Mouse (Mus musculus) ES-Bruce4 (cell line): Measurements from ENCODE around the gene Kcnc3.

Source experiments
- EP300 ChIP-seq: IDR thresholded peaks from 2 replicates; pipeline ENCODE4 v1.6.1; 2011; ENCODE audit warnings: low read depth, low read length; ENCODE audit not compliant: insufficient read depth
- POLR2A ChIP-seq: IDR thresholded peaks from one replicate; pipeline ENCODE4 v1.8.1; 2011; ENCODE audit warnings: low read length; ENCODE audit not compliant: insufficient read depth

DNA sequence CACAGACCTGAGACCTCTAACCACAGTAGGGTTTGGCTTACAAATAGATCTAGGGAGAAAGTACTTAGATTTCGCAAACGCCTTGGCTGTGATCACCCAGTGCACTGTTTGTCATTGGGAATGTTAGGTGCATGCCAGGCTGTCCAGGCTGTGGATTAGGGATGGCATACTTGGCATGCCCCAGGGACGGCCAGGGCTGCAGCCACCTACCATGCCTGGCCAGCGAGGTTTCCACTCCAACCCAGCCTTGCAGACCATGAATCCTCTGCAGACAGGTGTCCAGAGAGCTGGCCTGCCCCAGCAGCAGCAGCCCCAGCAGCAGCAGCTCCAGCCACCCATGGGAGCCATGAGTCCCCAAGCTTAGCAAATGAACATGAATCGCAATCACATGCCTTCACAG, 54.8 kb downstream of the Kcnc3 start:
- TF ChIP-seq POLR2A (no peak), EP300 (no peak)
